Mouse (Mus musculus) ES-CJ7 (cell line): ENCODE measurements around the gene Mllt11.

Source experiments
- DNase-seq: peaks from one replicate; pipeline ENCODE4 v3.0.0; 2011; ENCODE audit warnings: low read depth, low spot score

The Mllt11 gene

DNA sequence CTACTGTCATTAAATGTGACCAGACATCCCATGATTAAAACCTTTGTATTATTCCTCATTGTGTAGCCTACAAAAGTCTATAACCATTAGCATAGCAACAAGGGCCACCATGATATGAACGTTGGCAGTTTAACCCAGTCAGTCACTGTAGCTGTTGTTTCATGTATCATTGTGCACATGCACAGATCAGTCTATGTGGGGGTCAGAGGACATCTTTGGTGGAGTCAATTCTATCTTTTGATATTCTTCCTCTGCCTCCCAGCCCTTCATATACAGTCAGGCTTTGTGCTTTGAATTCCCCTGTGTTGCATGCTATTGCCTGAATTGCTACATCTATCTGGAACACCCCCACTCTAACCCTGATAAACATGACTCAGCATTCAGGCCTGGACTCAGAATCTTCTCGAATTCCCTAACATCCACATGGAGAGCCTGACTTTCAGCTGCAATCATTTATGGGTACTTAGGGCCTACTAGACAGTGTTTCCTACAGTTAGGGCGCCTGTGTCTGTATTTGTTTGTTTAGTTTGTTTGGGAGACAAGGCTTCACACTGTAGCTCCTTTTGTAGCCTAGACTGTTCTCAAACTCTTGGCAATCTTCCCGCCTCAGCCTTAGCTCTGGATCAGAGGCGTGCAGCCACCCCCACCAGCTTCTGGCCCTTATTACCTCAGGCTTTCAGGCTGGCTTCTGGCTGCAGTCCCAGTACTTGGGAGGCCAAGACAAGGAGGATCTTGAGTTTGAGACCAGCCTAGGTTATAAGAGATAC is 14.7 kb upstream of the Mllt11 start:
- no peak for DNase-seq

DNA sequence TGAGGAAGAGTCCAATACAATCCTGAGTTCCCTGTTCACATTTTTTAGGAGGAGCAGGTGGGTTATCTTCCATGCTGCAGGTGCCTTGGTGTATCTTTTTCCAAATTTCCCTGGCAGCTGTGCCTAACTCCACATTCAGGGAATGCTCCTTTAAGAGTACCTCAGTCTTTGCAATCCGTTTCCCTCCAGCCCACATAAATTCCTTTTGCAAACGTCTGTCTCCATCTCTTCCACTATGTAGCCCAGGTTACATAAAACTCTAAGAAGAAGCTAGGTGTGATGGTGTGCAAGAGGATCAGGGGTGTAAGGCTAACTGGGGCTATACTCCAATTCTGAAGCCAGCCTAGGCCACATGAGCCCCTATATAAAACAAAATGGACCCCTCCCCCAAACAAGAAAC is 11.1 kb upstream of the Mllt11 start:
- no peak for DNase-seq

DNA sequence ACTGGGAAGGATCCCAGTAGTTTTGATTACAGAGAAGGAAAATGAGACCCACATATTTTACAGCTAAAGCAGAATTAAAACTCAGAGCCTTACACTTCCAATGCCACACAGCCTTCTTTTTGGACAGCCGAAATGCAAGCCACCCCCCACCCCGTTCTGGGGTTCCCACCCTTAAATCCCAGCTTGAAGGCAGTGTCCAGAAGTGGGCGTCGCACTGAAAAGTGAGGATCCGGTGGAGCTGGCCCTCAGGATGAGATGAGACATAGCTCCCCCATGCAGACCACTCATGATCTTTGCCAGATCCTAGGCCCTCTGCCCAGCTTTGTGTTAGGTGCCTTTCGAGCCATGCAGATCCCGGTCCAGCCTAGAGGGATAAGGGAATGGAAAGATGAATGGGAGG is 9.5 kb upstream of the Mllt11 start, which contains the start of gene Gm128:
Gene Gm128 (minus strand): TSS at position 101 of the 400 bp plus-strand sequence.
- DNase-seq, result no peak

DNA sequence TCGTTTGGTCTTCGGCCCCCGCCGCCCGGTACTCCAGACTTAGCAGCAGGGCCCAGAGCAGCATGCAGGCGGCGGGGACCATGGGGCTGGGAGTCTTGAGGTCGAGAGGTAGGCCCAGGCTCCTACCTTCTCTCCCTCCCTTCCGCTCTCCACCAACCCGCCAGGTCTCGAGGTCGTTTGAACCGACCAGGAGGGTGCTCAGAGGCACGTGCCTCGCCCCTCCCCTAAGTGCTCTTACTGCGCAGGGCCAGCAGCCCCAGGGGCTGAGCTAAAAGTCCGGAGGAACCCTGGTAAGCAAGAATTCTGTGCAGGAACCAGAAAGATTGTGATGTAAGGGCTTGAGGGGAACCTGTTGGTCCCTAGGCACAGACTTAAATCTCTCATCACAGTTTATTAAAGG is 8.9 kb upstream of the Mllt11 start:
- DNase-seq, result peak; percentile 67

DNA sequence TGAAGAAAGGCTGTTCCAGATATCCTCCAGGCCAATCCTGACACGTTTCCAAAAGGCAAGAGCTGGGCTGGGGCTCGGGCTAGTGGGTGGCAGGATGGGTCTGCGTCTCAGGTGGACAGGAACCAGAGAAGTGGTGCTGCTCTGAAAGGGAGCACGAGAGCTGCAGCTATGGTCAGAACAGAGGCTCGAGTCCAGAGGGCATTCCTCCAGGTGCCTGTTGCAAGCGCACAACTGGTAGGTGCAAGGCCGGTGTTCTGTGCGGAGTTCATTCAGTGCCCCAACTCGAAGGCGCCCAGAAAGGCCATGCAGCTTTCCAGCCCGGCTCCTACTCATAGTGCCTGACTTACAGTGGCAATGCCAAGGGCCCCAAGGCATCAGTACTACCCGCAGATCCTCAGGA is 8.0 kb upstream of the Mllt11 start:
- no peak for DNase-seq

DNA sequence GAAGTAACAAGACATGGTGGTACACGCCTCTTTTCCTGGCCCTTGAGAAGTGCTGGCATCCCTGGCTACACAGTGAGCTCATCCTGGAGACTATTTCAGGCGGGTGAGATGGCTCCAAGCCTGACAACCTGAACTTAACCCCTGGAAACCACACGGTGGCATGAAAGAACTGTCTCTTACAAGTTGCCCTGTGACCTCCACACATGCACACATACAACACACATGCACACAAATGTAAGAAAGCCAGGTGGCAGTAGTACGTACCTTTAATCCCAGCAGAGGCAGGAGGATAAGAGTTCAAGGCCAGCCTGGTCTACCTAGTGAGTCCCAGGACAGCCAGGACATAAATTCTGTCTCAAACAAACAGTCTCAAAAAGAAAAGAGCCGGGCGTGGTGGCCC is 7.1 kb upstream of the Mllt11 start:
- DNase-seq, result peak; percentile 57

DNA sequence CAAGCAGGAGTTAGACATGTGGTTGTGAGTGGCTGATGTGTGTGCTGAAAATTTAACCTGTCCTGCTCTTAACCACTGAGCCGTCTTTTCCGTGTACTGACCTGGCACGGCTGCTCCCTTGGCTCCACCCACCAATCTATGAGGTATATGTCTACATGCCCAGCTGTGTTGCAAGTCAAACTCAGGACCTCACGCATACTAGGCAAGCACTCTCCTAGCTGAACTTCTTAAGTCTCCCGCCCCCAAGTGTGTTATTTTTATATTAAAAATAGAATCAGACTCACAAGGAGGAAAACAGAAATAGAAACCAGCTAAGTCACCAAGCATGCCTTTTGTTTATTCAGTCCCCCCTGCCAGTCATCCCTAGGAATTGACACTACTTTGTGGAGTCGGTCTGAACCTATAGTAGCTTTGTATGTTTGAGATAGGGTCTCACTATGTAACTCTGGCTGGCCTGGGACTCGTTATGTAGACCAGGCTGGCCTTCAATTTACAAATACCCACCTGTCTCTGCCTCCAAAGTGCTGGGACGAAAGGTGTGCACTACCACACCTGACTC is 5.6 kb upstream of the Mllt11 start:
- no peak for DNase-seq

DNA sequence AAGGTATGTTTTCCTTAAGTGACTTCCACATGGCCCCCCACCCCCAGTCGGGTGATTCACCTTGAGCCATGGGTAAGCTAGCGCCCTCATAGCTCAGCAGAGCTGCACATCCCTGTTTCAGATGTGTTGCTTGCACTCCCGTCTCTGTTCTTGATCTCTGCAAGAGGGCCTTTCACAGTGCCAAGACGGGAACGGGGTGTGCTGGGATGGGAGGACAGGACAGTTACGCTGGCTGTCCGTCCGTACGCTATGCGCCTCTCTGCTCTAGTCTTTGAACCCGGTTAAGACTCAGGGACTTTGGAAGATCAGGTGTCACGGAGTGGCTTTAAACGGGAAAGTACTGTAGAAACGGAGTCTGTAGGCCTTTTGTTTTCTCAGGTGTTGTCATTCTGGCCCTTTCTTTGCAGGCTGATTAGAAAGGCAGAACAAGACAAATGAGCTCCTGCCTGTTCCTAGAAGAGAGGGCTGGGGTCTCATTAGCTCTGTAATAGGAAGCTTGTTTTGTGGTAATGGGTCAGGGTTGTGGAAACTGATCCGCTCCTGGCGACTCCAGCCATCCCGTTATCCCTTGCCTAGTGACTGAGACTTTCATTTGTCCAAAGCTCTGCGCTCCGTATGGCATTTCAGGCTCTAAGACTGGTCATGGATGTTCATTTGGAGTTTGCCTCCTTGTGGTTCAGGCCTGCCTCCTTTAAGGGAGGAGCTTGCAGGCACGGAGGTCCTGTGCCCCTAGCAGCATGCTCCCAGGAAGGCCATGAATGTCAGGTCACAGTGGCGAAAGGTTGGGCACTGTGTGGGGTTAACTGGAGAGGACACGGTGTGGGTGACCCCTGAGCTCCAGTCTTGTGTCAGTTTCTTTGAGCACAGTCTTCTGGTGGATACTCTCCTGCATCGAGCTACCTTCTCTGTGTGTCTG is 3.7 kb upstream of the Mllt11 start:
- no peak for DNase-seq

DNA sequence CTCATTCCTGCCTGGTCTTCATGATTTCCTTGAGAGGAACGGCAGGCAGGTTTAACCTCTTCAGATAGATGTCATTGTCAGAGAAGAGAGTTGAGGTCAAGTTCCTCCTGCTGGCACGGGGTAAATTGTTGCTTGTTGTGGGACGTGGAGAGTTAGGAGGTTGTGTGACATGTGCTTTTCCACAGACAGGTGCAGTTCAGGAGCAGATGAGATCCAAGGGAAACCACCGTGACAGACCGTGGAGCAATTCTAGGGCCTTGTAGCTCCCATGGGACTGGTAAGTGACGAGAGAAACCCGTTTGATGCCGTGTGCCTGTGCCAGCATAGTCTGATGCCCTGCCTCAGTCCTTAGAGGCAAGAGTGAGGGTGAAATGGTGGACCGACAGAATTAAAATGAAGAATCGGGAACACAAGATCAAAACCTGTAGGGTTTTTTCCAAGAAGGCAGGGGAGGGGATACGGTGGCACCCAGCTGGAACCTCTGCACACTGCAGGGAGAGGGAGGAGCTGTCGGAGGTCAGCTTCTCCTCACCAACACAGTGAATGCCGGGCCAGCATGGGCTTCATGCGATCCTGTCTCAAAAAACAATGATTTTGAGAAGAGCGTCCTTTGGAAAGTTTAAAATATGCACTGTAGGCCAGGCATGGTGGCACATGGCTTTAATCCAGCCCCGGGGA is 1.5 kb upstream of the Mllt11 start:
- DNase-seq, result no peak

DNA sequence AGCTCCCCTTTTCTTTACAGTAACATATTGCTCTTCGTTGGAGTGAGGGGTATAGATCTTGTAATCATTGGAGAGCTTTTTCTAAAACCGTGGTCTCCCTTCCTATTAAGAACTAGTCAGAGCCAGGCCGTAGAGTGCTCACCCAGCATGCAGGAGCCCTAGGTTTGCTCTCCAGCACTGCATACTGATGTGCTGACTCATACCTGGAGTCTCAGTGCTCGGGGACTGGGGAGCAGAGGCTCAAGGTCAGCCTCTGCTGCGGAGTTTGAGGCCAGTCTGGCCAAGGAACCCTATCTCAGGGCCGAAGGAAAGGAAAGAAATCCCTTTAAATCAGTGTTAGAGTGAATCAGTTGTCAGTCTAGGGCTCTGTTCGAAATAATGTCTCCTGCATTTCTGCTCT is 800 bp upstream of the Mllt11 start:
- peak; percentile 49 for DNase-seq

DNA sequence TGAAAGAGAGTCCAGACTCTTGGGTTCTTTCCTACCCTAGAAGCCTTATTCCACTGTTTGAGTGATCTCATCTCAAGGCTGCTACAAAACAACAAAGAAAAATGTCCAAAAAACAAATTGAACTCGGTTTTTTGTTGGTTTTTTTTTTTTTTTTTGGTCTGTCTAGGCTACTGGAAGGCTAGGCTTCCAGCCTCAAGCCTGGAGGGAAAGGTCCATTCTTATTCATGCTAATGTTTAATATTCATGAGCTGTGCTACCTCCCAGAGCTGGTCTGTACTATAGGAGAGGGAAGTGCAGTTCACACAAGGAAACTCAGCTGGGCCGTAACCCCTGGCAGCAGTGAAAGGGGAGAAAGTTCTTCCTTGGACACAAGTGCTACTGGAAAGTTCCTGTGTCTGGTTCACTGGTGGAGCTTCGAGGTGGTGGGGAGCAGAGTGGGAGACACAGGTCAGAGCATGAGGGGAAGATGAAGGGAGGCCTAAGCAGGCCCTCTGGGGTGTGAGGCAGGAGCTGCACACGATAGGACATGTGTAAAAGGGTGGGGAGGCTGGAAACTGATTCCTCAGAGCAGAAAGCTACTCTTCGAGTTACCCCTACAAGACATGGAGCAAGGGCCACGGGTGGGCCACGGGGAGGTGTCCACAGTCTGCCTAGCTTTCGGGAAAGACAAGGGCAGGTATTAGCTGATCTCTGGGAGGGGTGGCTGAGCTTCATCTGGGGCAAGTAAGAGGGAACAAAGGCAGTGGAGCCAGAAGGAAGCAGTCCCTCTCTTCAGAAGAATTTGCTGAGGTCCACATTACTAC is 1.3 kb downstream of the Mllt11 start:
- peak; percentile 82 for DNase-seq

DNA sequence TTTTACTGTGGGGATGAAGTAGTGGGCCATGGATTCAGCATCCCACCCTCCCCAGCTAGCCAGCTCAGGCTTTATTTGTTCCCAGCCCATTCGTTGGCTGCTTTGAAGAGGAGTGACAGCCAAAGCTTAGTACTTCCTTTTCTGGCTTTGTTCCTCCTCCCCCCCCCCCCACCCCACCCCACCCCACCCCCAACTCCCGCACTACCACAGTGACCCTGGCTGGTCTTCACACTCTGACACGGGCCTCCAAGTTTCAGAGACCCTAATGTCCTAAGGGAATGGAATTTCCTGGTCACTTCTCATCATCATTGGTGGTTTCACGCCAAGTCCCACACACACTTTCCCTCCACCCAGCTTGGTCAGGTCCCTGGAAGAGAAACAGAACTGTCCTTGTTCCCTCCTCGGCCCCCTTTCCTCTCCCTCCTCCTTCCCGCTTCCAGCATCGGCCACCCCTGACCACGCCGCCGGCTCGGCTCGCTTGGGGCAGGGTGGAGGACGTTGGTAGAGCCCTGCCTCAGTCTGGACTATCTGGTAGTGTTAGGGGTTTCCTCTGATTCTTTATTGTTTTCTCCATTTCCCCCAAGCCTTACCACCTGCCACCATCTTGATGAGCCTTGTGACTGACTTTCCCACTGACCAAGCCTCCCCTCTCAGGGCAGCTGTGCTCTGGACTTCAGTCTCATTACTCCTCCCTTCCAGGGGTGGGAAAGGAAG is 2.0 kb downstream of the Mllt11 start:
- DNase-seq, result no peak

DNA sequence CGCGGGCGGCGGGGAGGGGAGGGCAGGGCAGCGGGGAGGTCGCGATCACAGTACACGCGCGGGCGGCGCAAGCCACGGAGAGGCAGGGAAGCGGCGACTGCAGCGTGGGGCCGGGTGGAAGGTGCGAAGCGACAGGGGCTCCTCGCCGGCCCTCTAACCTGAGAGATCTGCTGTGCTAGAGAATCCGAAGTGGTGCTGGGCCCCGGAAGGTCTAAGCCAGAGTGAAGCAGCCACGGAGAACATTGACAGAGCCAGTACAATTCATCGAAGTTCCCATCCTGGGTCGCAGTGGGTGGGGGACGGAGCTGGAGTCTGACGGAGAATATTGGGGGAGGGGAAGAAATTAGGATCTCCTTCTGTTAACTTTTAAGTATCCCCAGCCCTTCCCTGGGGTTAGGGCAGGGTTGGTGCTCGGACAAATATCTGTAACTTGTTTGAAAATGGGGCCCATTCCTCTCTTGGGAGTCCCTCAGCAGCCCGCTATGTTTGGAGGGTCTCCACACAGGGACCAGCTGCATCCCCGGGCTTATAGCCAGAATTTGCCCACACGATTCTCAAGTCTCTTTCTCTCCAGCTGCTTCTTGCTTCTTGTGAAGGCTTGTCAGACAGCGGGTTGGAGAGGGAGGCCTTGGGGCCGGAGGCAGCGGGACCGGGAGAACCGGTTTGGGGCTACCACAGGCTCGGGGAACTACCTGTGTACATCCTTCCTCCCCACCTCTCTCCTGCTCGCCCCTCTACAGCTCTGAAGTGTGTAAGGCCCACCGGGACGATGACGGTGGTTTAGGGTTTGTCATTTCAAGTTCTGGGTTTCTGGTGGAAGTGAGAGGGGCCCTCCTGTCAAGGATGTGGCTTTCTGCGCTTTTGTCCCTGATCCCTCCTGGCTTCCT is 2.8 kb downstream of the Mllt11 start:
- peak; percentile 51 for DNase-seq

DNA sequence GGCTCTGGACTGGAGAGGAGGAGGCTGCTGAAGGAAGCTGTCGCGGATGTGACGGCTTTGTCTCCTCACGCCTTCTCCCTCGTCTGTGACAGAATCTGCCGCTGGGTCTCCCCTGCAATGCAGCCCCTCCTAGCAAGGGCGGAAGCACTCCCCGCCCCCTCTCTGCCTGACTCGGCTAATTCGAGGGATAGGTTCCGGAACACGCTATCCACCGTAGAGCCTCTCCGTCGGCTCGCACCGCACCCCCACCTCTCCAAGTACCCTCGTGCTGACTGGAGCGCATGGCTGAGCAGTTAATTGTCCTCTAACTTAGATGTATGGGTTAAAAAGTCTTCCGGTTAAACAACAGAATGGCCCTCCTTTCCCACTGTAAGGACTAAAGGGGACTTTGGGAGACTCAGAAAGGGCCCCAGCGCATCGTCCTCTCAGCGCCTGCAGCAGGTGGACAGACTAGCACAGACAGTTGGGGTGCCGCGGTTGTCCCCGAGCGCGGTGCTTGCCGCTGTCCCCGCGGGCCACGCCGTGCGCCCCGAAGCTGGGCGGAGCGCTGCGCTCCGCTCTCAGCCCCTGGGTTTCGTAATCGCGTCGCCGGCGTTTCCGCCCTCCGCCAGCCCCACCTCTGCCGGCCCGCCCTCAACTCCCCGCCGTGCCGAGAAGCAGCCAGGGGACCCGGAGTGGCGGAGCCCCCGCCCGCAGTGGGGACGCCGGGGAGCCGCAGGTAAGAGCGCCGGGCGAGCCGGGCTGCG is 3.6 kb downstream of the Mllt11 start, which contains the start of gene Cdc42se1:
Gene Cdc42se1 (plus strand): TSS at position 585 of the 746 bp plus-strand sequence.
- peak; percentile 91 for DNase-seq

DNA sequence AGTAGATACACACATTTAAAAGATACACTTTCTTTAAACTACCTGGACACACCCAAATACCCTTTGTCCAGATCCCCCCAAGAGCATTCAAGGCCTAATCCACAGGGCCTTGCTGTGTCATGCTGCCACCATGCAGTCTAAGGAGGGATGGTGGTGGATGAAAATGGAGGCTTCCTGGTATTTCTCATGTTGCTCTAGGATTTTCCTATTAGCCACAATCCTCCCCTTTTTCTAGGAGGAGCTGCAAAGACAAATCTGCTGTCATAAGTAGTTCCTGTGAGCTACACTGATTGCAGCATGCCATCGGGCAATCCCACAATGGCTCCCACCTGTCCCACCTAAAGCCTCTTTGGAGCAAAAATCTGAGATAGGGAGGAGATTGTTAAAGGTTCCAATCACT is 4.8 kb downstream of the Mllt11 start:
- DNase-seq, result no peak

DNA sequence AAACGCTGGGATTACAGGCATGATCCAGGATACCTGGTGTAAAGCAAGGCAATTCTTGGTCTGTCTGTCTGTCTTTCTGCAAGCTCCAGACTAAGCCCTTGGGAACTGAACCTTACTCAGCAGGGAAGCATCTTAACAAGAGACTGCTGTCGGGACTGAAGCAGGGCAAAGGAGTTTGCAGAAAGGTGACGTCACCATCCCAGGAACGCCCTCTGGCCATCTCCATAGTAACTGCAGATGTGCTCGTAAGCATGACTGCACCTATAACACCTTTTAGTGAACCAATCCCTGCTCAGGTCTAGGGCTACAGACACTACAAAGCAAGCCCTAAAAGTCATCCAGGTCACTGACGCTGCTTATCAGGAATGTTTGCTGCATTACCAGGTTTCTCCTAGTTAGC is 7.7 kb downstream of the Mllt11 start:
- peak; percentile 95 for DNase-seq

DNA sequence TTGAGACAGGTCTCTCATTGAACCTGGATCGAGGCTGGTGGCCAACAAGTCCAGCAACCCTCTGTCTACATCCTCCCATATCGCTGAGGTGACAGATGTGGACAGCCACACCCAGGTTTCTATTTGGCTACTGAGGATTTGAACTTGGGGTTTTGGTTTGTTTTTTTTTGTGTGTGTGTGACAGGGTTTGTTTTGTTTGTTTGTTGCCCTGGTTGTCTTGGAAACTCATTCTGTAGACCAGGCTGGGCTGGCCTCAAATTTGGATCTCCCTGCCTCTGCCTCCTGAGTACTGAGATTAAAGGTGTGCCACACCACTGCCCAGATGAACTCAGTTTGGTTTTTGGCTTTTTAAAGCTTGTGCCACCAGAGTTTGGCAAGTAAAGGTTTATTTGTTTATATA is 8.9 kb downstream of the Mllt11 start:
- no peak for DNase-seq

DNA sequence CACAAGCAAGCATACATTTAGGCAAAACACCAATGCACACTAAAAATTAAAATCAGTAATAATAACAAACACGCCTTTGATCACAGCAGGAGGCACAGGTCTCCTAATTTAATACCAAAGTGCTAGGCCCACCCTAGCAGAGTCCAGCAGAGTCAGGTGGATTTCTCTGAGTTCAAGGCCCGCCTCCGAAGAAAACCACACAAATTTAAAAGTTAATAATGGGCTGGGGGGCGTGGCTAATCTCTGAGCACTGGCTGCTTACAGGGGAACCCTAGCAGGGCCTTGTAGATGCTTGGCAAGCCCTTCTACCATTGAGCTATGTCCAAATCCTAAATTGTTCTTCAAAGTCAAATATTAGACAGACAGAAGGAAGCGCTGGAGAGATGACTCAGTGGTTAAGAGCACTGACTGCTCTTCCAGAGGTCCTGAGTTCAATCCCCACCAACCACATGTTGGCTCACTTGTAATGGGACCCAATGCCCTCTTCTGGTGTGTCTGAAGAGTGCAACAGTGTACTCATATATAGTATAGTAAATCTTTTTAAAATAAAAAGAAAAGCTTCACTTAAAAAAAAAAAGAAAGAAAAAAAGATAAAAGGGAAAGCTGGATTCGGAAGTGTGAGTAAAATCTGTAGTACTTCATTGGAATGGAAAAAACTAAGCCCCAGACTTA is 13.4 kb downstream of the Mllt11 start:
- peak; percentile 77 for DNase-seq
